Mouse (Mus musculus) intestine, embryonic 14.5 days (tissue): ENCODE measurements around the gene Tiparp. TPM values are rescaled to one million over a fixed set of nuclear protein-coding genes. Genes with fewer than 3 reads are reported as not detected.

Experiments used
- ATAC-seq: fragments of 200-750 bp; cut with Nextera tagmentation; replicated peaks from 2 replicates; pipeline ENCODE4 v1.8.0; 2017; ENCODE audit warnings: low read depth, moderate number of reproducible peaks, moderate TSS enrichment, moderate library complexity; ENCODE audit not compliant: low FRiP score, low TSS enrichment
- DNase-seq: peaks from one replicate; pipeline ENCODE4 v3.0.0-alpha.2; 2018; ENCODE audit warnings: low spot score
- H3K27ac ChIP-seq: fragments of 300-500 bp; sonication (generic); 2 replicates; pipeline ENCODE4 v1.5.1; 2014; ENCODE audit warnings: low read depth, mild to moderate bottlenecking, control low read depth
- H3K27me3 ChIP-seq: fragments of 300-500 bp; sonication (generic); replicated peaks from 2 replicates; pipeline ENCODE4 v1.6.1; 2014; ENCODE audit warnings: low read length, control low read depth; ENCODE audit not compliant: control insufficient read depth, insufficient read depth
- H3K36me3 ChIP-seq: fragments of 300-500 bp; sonication (generic); 2 replicates; pipeline ENCODE4 v1.6.1; 2014; ENCODE audit warnings: low read length, control low read depth; ENCODE audit not compliant: control insufficient read depth, insufficient read depth
- H3K4me1 ChIP-seq: fragments of 300-500 bp; sonication (generic); replicated peaks from 2 replicates; pipeline ENCODE4 v1.6.1; 2014; ENCODE audit warnings: low read length, control low read depth, mixed read lengths; ENCODE audit not compliant: control insufficient read depth, insufficient read depth
- H3K4me2 ChIP-seq: fragments of 300-500 bp; sonication (generic); 2 replicates; pipeline ENCODE4 v1.6.1; 2014; ENCODE audit warnings: low read length
- H3K4me3 ChIP-seq: fragments of 300-500 bp; sonication (generic); 2 replicates; pipeline ENCODE4 v1.5.1; 2014; ENCODE audit warnings: low read depth, low read length, control low read depth, mixed read lengths
- H3K9ac ChIP-seq: fragments of 300-500 bp; sonication (generic); 2 replicates; pipeline ENCODE4 v1.6.1; 2014; ENCODE audit warnings: mild to moderate bottlenecking, low read length
- H3K9me3 ChIP-seq: fragments of 300-500 bp; sonication (generic); 2 replicates; pipeline ENCODE4 v1.6.1; 2016; ENCODE audit warnings: low read length, control low read depth; ENCODE audit not compliant: control insufficient read depth
- WGBS: fragments of 180-500 bp; shearing (Covaris S2); extraction: QIAGEN DNeasy Blood & Tissue Kit; methylation state at CpG from one replicate; pipeline ENCODE4 v1.1.7; 2014; 5-methylcytosine and 5-hydroxymethylcytosine counted together
- polyA plus RNA-seq: library from polyadenylated mRNA; unstranded; fragments of >200 nt; fragmentation: Nextera tagmentation; extraction: Ambion mirVana; gene quantifications from 2 replicates; pipeline ENCODE4 v1.2.1, GENCODE M21; 2014

The Tiparp gene
- polyA plus RNA-seq, 1 experiment from 2014 or later: 46.1 TPM

DNA sequence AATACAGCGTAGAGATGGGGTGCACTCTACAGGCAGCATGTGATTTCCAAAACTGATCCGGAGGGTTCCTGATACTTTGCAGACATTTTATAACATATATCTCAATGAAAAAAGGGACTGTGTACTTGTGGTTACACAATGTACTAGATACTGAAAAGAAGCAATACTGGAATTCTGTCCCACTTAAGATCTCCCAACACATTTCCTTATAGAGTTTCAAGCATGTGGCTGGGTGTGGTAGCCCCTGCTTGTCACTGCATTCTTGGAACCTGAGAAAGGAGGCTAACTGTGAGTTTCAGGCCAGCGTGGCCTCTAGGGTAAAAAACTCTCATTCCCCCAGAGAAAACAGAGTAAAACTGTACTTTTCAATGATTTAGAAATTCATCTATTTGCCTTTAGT, 34.5 kb downstream of the Tiparp start:
- ATAC-seq: no peak
- Histone ChIP-seq H3K9me3 (no peaks in the 10 kb centered on the region), H3K9ac (no peak overlapping the region), H3K27ac (no peak overlapping the region), H3K4me1 (no peaks in the 10 kb centered on the region), H3K27me3 (no peaks in the 10 kb centered on the region), H3K4me3 (no peak overlapping the region), H3K4me2 (no peak overlapping the region), H3K36me3 (no peaks in the 10 kb centered on the region)
- 90% methylated on average over 3 of the region's 3 CpGs for WGBS
- no peak for DNase-seq

DNA sequence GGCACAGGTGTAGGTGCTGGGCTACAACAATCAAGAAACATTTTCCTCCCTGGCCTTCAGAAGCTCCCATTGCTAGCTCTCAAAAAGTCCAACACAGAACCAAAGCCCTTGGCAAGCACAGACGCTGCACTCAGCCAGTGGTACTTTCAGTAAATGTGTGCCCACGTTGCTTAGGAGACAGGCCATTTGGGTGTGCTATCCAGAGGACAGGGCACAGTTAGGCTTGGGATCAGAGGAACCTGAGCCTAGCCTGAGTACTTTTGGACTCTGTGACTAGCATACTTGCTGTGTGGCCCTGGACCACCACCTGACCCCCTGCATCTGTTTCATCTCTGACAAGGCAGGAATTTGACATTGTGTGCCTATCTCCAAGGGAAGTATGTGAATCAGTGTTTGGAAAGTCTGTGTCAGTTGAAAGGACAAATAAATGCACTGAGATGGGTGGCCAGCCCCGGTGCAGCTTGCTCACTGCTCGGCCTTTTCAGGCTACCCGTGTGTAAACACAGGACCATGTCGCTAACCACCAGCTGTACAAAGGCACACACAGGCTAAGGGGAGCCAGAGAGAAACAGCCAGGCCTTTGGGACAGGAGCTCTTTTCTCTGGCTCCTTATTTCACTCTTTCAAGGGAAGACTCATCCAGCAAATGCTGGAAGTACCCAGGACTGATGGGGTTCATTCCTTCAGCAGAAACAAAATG, 35.9 kb downstream of the Tiparp start:
- Histone ChIP-seq H3K27me3 (no peaks in the 10 kb centered on the region), H3K36me3 (no peaks in the 10 kb centered on the region), H3K4me1 (no peaks in the 10 kb centered on the region), H3K4me3 (no peak overlapping the region), H3K4me2 (no peak overlapping the region), H3K27ac (no peak overlapping the region), H3K9me3 (no peaks in the 10 kb centered on the region), H3K9ac (no peak overlapping the region)
- no peak for ATAC-seq
- 19% methylated on average over 6 of the region's 6 CpGs for WGBS
- no peak for DNase-seq

DNA sequence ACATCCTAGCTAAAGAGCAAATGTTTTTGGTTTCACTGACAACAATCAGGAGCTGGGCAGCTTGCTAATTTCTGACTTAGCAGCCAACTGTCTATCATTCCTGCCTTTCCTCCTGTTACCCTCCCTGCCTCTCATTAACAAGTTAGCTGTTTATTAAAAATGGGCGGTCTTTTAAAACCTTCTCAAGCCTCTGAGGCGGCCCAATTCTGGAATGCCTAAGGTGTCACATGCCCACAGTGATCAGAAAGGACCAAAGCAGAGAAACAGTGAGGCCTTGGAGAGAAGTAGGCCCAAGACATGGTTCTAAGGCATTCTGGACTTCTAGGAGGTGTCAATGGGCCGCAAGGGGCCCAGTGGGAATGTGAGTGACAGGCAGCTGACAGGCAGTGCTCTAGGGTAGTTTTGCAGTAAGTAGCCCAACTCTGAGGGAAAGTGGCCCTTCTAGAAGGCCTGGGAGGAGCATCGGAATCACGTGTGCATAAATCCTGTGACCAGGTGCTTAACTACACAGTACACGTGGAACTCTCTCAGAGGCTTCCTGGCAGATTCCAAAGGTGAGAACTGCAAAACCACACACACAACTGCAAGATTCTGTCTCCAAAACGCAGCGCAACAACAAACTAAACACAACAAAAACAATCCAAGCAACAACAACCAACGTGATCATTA, 37.6 kb downstream of the Tiparp start:
- ATAC-seq: no peak
- 65% methylated on average over 9 of the region's 9 CpGs for WGBS

DNA sequence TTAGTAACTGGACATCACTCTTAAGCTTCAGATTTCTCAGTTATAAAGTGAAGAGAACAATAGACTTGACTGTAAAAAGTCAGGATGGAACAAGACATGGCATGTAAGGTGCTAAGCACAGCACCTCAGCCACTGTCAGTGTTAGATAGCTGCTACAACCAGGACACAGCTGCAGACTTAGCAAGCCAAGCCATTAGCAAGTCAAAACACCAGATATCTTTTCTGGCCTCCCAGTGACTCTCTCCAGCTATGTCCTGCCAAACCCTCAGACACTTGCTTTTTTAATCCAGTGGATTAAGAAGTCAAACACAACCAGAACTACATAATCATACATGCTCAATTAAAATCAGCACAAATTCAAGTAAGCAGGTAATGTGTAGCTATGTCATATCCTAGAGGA, 41.7 kb downstream of the Tiparp start:
- H3K27ac ChIP-seq: no peak overlapping the region
- ATAC-seq (no peak), DNase-seq (no peak)
- H3K4me2 ChIP-seq: no peak overlapping the region
- no peaks in the 10 kb centered on the region for H3K27me3 ChIP-seq
- H3K9me3 ChIP-seq: no peaks in the 10 kb centered on the region
- no peaks in the 10 kb centered on the region for H3K4me1 ChIP-seq
- no peak overlapping the region for H3K9ac ChIP-seq
- H3K36me3 ChIP-seq: no peaks in the 10 kb centered on the region
- H3K4me3 ChIP-seq: no peak overlapping the region

More for the DNA sequence above, 37.6 kb downstream of the Tiparp start:
- Histone ChIP-seq H3K9ac (no peak overlapping the region), H3K4me1 (no peaks in the 10 kb centered on the region), H3K4me2 (no peak overlapping the region), H3K27me3 (no peaks in the 10 kb centered on the region), H3K27ac (no peak overlapping the region), H3K9me3 (no peaks in the 10 kb centered on the region), H3K36me3 (no peaks in the 10 kb centered on the region), H3K4me3 (no peak overlapping the region)
- DNase-seq: no peak

GRCm38 (mm10) chr3:65573516-65573915, 45.3 kb downstream of the Tiparp start:
- WGBS: 65% methylated on average over 3 of the region's 3 CpGs
- Histone ChIP-seq H3K4me2 (no peak overlapping the region), H3K4me1 (no peaks in the 10 kb centered on the region), H3K4me3 (no peak overlapping the region), H3K36me3 (no peaks in the 10 kb centered on the region), H3K27ac (no peak overlapping the region), H3K9me3 (no peaks in the 10 kb centered on the region), H3K27me3 (no peaks in the 10 kb centered on the region), H3K9ac (no peak overlapping the region)
- no peak for ATAC-seq
- DNase-seq: no peak

- Histone ChIP-seq H3K4me2 (no peak overlapping the region), H3K27me3 (no peaks in the 10 kb centered on the region), H3K4me1 (no peaks in the 10 kb centered on the region), H3K9me3 (no peaks in the 10 kb centered on the region), H3K27ac (no peak overlapping the region), H3K4me3 (no peak overlapping the region), H3K36me3 (no peaks in the 10 kb centered on the region), H3K9ac (no peak overlapping the region)
- DNase-seq: no peak
- WGBS: 77% methylated on average over 3 of the region's 3 CpGs
- no peak for ATAC-seq
Measured at GRCm38 (mm10) chr3:65577602-65578001, 49.4 kb downstream of the Tiparp start.

GRCm38 (mm10) chr3:65579260-65579921, 51.2 kb downstream of the Tiparp start:
- Histone ChIP-seq H3K9me3 (no peaks in the 10 kb centered on the region), H3K36me3 (no peaks in the 10 kb centered on the region), H3K27ac (no peak overlapping the region), H3K27me3 (no peaks in the 10 kb centered on the region), H3K4me2 (no peak overlapping the region), H3K4me3 (no peak overlapping the region), H3K4me1 (no peaks in the 10 kb centered on the region), H3K9ac (no peak overlapping the region)
- ATAC-seq (no peak), DNase-seq (no peak)
- 58% methylated on average over 12 of the region's 12 CpGs for WGBS

DNA sequence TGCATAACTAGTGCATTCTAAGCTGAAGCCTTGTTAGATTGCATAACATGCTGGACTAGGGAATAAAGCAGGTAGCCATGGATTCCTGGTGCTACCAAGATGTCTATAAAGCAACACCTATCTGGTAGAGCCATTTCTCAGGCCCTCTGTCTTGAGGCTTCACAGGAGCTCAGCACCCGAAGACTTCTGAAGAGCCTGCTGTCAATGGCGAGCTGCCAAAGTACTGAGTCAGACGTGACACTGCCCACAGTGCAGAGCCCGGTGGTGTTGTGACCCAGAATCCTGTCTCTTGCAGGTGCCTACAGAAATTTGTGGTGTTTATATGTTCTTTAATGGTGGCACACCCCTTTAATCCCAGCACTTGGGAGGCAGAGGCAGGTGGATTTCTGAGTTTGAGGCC, 53.4 kb downstream of the Tiparp start:
- Histone ChIP-seq H3K4me3 (no peak overlapping the region), H3K27ac (no peak overlapping the region), H3K36me3 (no peaks in the 10 kb centered on the region), H3K4me2 (no peak overlapping the region), H3K9ac (no peak overlapping the region), H3K27me3 (no peaks in the 10 kb centered on the region), H3K4me1 (peaks cover 15% of the 10 kb centered on the region), H3K9me3 (no peaks in the 10 kb centered on the region)
- no peak for ATAC-seq
- WGBS: 69% methylated on average over 4 of the region's 4 CpGs
- DNase-seq: no peak
